Mouse (Mus musculus): ENCODE data around the gene Btn1a1. TPM values are rescaled to one million over a fixed set of nuclear protein-coding genes. Genes with fewer than 3 reads are reported as not detected.

The Btn1a1 gene
- polyA plus RNA-seq, 1 experiment: 0.05 TPM

GRCm38 (mm10) chr13:23446498-23446952 lies 19.2 kb downstream of the Btn1a1 start:
- WGBS: under 1% methylated on average over 16 of the region's 16 CpGs
- no peaks in the 10 kb centered on the region for H3K36me3 ChIP-seq (ENCODE audit: control insufficient read depth, insufficient read depth, low read length)
- DNase-seq: peak; percentile 79
- peaks cover 5% of the 10 kb centered on the region for H3K4me1 ChIP-seq (replicated peaks; ENCODE audit: control insufficient read depth, insufficient read depth, low read length)
- no peak overlapping the region for H3K27ac ChIP-seq (ENCODE audit: control insufficient read depth, insufficient read depth, low read length)
- H3K4me3 ChIP-seq (ENCODE audit: control insufficient read depth, insufficient read depth, low read length): peak overlapping the region; percentile 27; the same call in 1 of the 2 replicates
- no peaks in the 10 kb centered on the region for H3K27me3 ChIP-seq (ENCODE audit: control insufficient read depth, insufficient read depth, low read length)
- TF ChIP-seq POLR2A (IDR thresholded peaks at IDR 0.05; ENCODE audit: control insufficient read depth, extremely low read depth, insufficient read depth, low read length, poor library complexity): no peak

GRCm38 (mm10) chr13:23445561-23446320 lies 20.0 kb downstream of the Btn1a1 start:
- H3K4me3 ChIP-seq (ENCODE audit: control insufficient read depth, insufficient read depth, low read length): peak overlapping the region; percentile 97
- peak overlapping the region; percentile 82 for H3K27ac ChIP-seq (ENCODE audit: control insufficient read depth, insufficient read depth, low read length)
- DNase-seq: peak; percentile 87
- WGBS: under 1% methylated on average over 55 of the region's 55 CpGs
- TF ChIP-seq POLR2A (IDR thresholded peaks at IDR 0.05; ENCODE audit: control insufficient read depth, extremely low read depth, insufficient read depth, low read length, poor library complexity) (peak; percentile 56; the same call in 1 of the 2 replicates), CTCF (IDR thresholded peaks at IDR 0.05; ENCODE audit: borderline replicate concordance, control insufficient read depth, extremely low read depth, insufficient read depth, low read length, poor library complexity) (0 out of 2 replicates have a peak, but pooled peaks have one; percentile 12)
- H3K27me3 ChIP-seq (ENCODE audit: control insufficient read depth, insufficient read depth, low read length): no peaks in the 10 kb centered on the region
- peaks cover 5% of the 10 kb centered on the region for H3K4me1 ChIP-seq (replicated peaks; ENCODE audit: control insufficient read depth, insufficient read depth, low read length)
- H3K36me3 ChIP-seq (ENCODE audit: control insufficient read depth, insufficient read depth, low read length): no peaks in the 10 kb centered on the region

- 29% methylated on average over 10 of the region's 10 CpGs for WGBS
- peak overlapping the region; percentile 97 for H3K4me3 ChIP-seq (ENCODE audit: control insufficient read depth, insufficient read depth, low read length)
- H3K27ac ChIP-seq (ENCODE audit: control insufficient read depth, insufficient read depth, low read length): peak overlapping the region; percentile 82
- H3K27me3 ChIP-seq (ENCODE audit: control insufficient read depth, insufficient read depth, low read length): no peaks in the 10 kb centered on the region
- TF ChIP-seq CTCF (IDR thresholded peaks at IDR 0.05; ENCODE audit: borderline replicate concordance, control insufficient read depth, extremely low read depth, insufficient read depth, low read length, poor library complexity): no peak
- TF ChIP-seq POLR2A (IDR thresholded peaks at IDR 0.05; ENCODE audit: control insufficient read depth, extremely low read depth, insufficient read depth, low read length, poor library complexity): no peak
- no peak for DNase-seq
- H3K36me3 ChIP-seq (ENCODE audit: control insufficient read depth, insufficient read depth, low read length): no peaks in the 10 kb centered on the region
- peaks cover 5% of the 10 kb centered on the region for H3K4me1 ChIP-seq (replicated peaks; ENCODE audit: control insufficient read depth, insufficient read depth, low read length)
Measured at GRCm38 (mm10) chr13:23445156-23445555, 20.5 kb downstream of the Btn1a1 start.

GRCm38 (mm10) chr13:23444451-23444850 lies 21.2 kb downstream of the Btn1a1 start:
- peaks cover 5% of the 10 kb centered on the region for H3K4me1 ChIP-seq (replicated peaks; ENCODE audit: control insufficient read depth, insufficient read depth, low read length)

GRCm38 (mm10) chr13:23439901-23440300 lies 25.8 kb downstream of the Btn1a1 start:
- Histone ChIP-seq H3K27me3 (ENCODE audit: control insufficient read depth, insufficient read depth, low read length) (no peaks in the 10 kb centered on the region), H3K4me1 (replicated peaks; ENCODE audit: control insufficient read depth, insufficient read depth, low read length) (peaks cover 7% of the 10 kb centered on the region), H3K4me3 (ENCODE audit: control insufficient read depth, insufficient read depth, low read length) (no peak overlapping the region), H3K27ac (ENCODE audit: control insufficient read depth, insufficient read depth, low read length) (no peak overlapping the region), H3K36me3 (ENCODE audit: control insufficient read depth, insufficient read depth, low read length) (no peaks in the 10 kb centered on the region)
- DNase-seq: no peak
- TF ChIP-seq POLR2A (IDR thresholded peaks at IDR 0.05; ENCODE audit: control insufficient read depth, extremely low read depth, insufficient read depth, low read length, poor library complexity): no peak
- 95% methylated on average over 10 of the region's 10 CpGs for WGBS

More at GRCm38 (mm10) chr13:23444451-23444850, 21.2 kb downstream of the Btn1a1 start:
- H3K27ac ChIP-seq (ENCODE audit: control insufficient read depth, insufficient read depth, low read length): no peak overlapping the region
- no peak for DNase-seq
- H3K27me3 ChIP-seq (ENCODE audit: control insufficient read depth, insufficient read depth, low read length): no peaks in the 10 kb centered on the region
- no peaks in the 10 kb centered on the region for H3K36me3 ChIP-seq (ENCODE audit: control insufficient read depth, insufficient read depth, low read length)
- TF ChIP-seq CTCF (IDR thresholded peaks at IDR 0.05; ENCODE audit: borderline replicate concordance, control insufficient read depth, extremely low read depth, insufficient read depth, low read length, poor library complexity) (no peak), POLR2A (IDR thresholded peaks at IDR 0.05; ENCODE audit: control insufficient read depth, extremely low read depth, insufficient read depth, low read length, poor library complexity) (no peak)
- 82% methylated on average over 5 of the region's 5 CpGs for WGBS
- no peak overlapping the region for H3K4me3 ChIP-seq (ENCODE audit: control insufficient read depth, insufficient read depth, low read length)

GRCm38 (mm10) chr13:23438521-23438920 lies 27.2 kb downstream of the Btn1a1 start:
- Histone ChIP-seq H3K4me3 (ENCODE audit: control insufficient read depth, insufficient read depth, low read length) (no peak overlapping the region), H3K36me3 (ENCODE audit: control insufficient read depth, insufficient read depth, low read length) (no peaks in the 10 kb centered on the region), H3K27ac (ENCODE audit: control insufficient read depth, insufficient read depth, low read length) (no peak overlapping the region), H3K27me3 (ENCODE audit: control insufficient read depth, insufficient read depth, low read length) (no peaks in the 10 kb centered on the region), H3K4me1 (replicated peaks; ENCODE audit: control insufficient read depth, insufficient read depth, low read length) (peaks cover 10% of the 10 kb centered on the region)
- peak; percentile 33 for DNase-seq
- under 1% methylated on average over 7 of the region's 7 CpGs for WGBS
- TF ChIP-seq POLR2A (IDR thresholded peaks at IDR 0.05; ENCODE audit: control insufficient read depth, extremely low read depth, insufficient read depth, low read length, poor library complexity) (no peak), CTCF (IDR thresholded peaks at IDR 0.05; ENCODE audit: borderline replicate concordance, control insufficient read depth, extremely low read depth, insufficient read depth, low read length, poor library complexity) (no peak)

Data from thymus, adult 2 months (tissue).